Mouse (Mus musculus) cerebellum, adult 2 months (tissue): ENCODE data around the gene Olfr934.

ENCODE experiments used
- CTCF ChIP-seq: fragments of 200-500 bp; IDR thresholded peaks from 2 replicates; pipeline ENCODE4 v1.5.1; 2011; ENCODE audit warnings: low read depth, mild to moderate bottlenecking, control low read depth, low read length, moderate library complexity, borderline replicate concordance; ENCODE audit not compliant: insufficient read depth
- POLR2A ChIP-seq: fragments of 200-500 bp; IDR thresholded peaks from 2 replicates; pipeline ENCODE4 v1.6.1; 2011; ENCODE audit warnings: low read length, control low read depth, borderline replicate concordance; ENCODE audit not compliant: insufficient read depth

- TF ChIP-seq CTCF: no peak
- no peak for TF ChIP-seq POLR2A
Measured at GRCm38 (mm10) chr9:38999583-38999982, 11.5 kb upstream of the Olfr934 start, which contains the start of gene Olfr935.
